Mouse (Mus musculus): ENCODE data around the gene Zdhhc17.

Gene Zdhhc17

DNA sequence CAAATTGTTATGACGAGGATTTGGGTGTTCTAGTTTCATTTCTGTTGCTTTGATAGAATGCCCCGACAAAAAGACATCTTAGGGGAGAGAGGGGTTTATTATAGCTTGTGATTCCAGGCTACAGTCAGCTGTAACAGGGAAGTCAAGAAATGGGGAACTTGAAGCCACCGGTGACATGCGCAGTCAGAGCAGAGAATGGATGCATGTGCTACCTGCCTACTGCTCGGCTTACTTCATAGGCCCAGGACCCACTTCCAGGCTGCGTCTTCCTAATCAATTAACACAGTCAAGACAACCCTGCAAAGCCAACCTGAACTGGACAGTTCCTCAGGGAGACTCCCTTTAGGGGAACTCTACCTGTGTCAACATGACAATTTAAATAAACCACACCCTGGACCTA lies 5.7 kb downstream of the Zdhhc17 start:
- DNase-seq = no peak

- DNase-seq = no peak
These were observed 10.7 kb downstream of the Zdhhc17 start for GRCm38 (mm10) chr10:110999201-110999600.

DNA sequence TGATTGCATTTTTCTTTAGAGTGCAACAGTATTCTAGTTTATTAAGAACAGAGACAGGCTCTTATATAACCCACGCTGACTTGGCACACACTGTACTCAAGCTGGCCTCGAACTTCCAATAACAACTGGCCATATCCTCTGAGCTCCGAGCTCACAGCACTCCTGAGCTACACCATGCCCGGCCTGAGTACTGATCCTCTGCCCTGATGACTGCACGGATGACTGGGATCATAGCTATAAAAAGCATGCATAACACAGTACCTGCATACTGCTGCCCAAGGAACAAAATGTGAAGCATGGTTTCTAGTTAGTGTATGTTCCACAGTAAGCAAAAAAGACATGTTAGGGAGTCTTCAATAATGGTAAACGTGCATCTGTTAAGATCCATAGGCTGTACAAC lies 12.8 kb downstream of the Zdhhc17 start:
- DNase-seq = no peak

GRCm38 (mm10) chr10:110994761-110995160 lies 15.2 kb downstream of the Zdhhc17 start:
- no peak for DNase-seq

DNA sequence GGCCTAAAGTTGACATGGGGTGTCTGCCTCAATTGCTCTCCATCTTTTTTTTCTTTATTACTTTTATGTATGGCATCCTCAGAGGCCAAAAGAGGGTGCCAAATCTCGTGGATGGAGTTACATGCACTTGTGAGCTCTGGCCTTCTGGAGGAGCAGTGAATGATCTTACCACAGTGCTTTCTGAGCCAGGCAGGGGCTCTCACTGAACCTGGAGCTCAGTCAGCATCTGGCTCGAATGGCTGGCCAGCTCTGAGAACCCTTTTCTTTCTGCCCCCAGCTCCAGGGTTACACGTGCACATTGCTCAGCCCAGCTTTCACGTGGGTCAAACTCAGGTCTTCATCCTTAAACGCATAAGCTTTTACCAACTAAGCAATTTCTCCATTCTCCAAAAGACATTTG lies 16.7 kb downstream of the Zdhhc17 start:
- DNase-seq = no peak

DNA sequence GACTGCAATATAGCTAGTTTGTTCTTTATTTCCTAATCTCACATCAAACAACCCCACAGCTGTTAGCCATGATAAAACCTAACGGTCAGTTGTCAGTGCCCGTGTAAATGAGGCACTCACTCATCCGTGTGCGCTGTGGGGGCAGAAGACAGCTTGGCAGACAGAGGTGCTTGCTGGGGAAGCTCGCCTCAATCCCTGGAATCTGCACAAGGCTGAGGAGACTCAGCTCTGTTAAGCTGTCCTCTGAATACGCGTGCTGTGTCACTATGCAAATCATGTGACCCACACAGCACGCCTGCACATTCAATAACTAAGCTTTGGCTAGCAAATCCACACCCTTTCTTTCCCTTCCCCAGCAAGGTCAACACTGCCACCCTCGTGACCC lies 17.9 kb downstream of the Zdhhc17 start:
- DNase-seq = no peak

- DNase-seq = no peak
These were observed 18.5 kb downstream of the Zdhhc17 start for GRCm38 (mm10) chr10:110991307-110992046.

GRCm38 (mm10) chr10:110989729-110990128 lies 20.2 kb downstream of the Zdhhc17 start:
- DNase-seq = no peak

- DNase-seq = no peak
These were observed 23.3 kb downstream of the Zdhhc17 start for GRCm38 (mm10) chr10:110986682-110987081.

- no peak for DNase-seq
These were observed 27.2 kb downstream of the Zdhhc17 start for GRCm38 (mm10) chr10:110982771-110983170.

DNA sequence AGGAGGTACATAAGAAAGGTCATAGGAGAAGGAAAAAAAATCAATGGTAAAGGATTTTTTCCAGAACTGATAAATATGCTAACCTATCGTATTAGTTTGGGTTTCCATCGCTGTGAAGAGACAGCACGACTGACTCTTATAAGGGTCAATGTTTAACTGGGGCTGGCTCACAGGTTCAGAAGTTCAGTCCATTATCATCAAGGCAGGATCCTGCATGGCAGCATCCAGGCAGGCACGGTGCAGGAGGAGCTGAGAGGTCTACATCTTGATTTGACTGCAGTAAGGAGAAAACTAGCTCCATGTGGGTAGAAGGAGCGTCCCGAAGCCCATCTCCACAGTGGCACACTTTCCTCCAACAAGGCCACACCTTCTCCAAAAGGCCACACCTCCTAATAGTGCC lies 29.5 kb downstream of the Zdhhc17 start:
- DNase-seq = no peak

DNA sequence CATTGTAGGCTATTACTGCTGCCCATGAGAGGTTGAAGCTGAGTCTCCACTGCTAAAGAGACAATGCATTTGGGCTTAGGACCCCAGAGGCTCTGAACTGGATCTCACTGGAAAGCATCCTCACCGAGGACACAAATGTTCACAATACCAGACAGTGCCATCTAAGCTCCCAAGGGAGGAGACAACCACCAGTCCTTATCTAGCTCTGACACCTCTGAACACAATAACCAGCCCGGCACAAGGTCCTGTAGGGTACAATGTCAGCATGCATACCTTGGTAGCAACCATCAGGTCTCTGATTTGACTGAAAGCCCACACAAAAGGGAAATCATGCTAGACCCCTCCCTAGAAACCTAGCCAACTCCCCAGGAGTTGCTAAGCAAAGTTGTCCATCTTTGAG lies 30.5 kb downstream of the Zdhhc17 start:
- DNase-seq = no peak

DNA sequence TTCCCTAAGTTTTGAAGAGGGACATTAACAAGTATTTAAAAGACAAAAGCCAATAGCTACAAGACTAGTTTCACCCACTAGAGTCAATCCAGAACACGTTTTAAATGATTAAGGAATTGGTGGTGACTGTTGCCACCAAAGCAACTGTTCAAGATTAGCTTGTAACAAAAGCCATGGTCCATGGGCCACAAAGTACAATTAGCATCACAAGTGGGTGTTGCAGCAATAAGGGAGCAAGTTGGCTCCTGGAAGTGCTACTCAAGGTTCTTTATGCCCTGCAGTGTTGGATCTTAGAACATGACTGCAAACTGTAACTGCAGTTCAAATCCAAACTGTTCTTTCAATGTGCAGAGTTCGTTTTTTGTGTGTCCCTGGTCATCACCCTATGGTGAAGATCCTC lies 32.6 kb downstream of the Zdhhc17 start:
- DNase-seq = no peak

GRCm38 (mm10) chr10:110976046-110976445 lies 33.9 kb downstream of the Zdhhc17 start:
- DNase-seq = peak in 1 of 2 experiments; percentile 26

- DNase-seq = no peak
These were observed 35.1 kb downstream of the Zdhhc17 start for GRCm38 (mm10) chr10:110974885-110975284.

DNA sequence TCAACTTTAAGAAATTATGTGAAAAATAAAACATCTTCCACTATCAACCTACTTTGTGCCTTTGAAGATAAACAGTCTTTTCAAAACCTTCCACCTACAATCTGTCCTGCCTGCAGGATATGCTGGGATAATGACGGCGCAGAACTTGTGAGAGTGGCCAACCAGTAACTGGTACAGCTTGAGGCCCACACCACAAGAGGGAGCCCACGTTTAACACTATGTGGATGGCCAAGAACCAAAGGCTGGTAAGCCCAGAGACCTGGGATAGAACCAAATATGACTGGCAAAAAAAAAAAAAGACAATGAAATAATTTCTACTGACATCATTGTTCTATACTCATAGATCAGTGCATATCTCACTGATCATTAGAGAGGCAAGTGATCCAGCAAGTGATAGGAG lies 35.5 kb downstream of the Zdhhc17 start:
- peak; percentile 19 to 36 for DNase-seq

DNA sequence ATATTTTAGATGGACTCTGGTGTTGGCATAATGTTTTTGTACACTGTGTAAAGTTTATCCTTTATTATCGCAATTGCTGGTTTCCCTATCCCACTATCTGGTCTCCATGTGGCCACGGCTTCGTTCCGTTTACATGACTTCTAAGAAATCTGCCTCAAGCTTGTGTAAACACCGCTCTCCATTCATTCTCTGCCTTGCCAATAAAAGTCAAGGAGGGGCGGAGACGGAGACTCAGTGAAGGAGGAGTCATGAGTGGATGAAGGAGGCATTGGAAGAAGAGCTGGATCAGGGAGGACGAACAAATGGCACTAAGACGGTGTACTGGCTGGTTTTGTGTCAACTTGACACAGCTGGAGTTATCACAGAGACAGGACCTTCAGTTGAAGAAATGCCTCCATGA lies 37.9 kb downstream of the Zdhhc17 start:
- DNase-seq = peak; percentile 38 to 65

DNA sequence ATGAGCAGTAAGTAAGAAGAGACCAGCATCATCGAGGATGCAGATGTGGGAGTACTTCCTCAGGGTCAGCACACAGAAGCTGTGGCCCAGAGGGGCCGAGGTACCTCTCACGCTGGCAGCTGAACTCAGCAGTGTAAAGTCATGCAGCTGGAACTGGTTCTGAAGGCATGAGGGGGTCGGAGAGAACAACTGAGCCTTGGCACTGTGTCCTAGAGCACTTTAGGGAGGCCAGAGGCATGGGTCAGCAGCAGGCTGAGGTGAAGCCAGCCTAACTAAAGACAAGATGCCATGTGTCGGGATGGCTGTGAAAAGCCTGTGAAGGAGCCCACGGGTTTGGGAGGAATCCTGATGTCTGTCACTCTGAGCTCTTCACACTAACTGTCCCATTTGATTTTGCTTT lies 38.5 kb downstream of the Zdhhc17 start:
- no peak for DNase-seq

- peak in 1 of 2 experiments; percentile 16 for DNase-seq
These were observed 38.9 kb downstream of the Zdhhc17 start for GRCm38 (mm10) chr10:110971044-110971443.

DNA sequence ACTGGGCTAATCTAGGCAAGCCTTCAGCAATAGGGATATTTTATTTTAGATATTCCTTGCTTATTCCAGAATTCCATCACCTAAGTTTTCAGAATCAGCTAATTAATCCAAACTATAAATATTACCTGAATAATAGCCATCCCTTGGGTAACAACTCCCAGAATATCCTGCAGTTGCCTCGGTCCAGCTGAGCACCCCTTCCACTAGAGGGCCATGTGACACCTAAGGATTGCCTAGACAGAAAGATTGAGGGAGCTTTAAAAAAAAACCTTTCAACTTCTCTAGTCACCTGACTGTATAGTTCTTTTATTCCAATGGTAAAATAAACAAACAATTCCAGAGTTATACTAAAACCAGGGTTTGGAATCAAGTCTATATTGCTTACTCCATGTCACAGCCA lies 47.8 kb downstream of the Zdhhc17 start:
- no peak for DNase-seq

DNA sequence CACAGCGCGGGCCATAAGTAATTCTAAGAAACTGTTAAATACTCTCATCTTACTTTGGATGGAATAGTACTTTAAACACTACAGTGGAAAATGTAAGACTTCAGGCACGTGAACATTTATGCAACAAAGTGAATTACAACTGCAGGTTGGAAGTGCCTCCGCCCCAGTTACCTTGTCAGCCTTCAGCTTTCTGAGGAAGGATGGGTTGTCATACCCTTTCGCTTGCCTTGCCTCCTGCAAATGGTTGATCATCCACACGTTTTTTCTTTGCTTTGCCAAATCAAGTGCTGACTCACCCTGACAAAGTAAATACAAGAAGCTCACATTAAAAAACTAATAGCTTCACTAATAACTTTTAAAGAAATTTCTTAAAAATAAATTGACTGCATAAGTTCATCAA lies 49.1 kb downstream of the Zdhhc17 start:
- DNase-seq = no peak

DNA sequence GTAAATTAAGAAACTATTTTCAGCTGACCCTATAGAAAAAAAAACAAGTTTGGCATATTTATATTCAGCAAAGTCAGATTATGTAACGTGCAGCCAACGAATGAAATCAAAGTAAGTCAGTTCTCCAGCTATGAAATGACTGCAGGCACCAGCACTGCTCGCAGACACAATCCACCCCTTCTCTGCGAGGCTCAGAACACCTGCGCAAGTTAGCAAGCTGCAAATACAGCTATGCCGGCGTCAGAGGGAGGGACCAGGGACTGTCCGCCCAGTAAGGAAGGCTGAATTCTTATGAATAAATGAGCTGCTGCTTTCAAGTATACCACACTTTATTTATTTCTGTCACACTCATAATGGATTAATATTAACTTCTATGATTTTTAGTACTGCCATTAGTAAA lies 50.2 kb downstream of the Zdhhc17 start:
- no peak for DNase-seq

- DNase-seq = no peak
These were observed 51.1 kb downstream of the Zdhhc17 start for GRCm38 (mm10) chr10:110958879-110959278.

DNA sequence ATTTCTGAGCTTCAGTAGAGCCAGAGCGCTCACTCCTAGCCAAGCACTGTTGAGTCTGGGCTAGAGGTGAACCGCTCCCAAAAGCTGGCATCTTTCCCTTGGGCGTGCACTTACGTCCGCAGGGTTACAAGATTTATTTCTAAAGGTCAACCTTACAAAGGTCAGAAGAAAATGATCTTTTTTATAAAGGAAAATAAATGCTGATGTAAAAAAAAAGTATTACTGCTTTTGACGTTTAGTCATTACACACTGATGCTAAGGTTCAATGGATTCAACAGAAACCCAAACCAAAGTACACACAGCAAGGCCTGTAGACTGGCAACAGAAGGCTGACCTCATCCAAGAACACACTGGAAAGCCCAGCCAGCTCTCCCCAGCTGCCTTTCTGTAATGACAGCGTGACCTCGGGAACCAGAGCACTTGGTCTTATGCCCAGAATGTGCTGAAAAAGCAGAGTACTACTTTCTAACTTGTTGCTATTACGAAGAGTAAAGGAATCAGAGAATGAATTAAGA lies 56.9 kb downstream of the Zdhhc17 start:
- DNase-seq = peak; percentile 71 to 82

DNA sequence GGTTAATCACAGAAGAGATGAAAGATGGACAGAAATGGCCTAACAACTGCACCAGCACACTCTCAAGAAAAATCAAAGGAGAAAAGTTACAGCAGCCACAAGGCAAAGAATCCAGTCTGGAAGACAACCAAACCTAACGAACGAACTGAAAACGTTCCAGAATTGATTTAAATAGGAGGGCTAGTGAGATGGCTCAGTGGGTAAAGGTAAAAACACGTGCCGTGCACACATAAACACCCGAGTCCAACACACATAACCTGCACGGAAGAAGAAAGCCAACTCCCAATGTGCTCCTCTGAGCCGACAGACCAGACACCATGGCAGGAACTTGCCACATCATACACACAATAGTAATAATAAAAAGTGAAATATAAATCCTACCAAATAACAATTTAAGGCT lies 57.7 kb downstream of the Zdhhc17 start:
- DNase-seq = no peak
